Mouse (Mus musculus): ENCODE data around the gene Cldnd1.

- TF ChIP-seq CTCF (IDR thresholded peaks at IDR 0.05; ENCODE audit: borderline replicate concordance, control insufficient read depth, extremely low read depth, insufficient read depth, low read length, poor library complexity): no peak
- no peak for TF ChIP-seq POLR2A (IDR thresholded peaks at IDR 0.05; ENCODE audit: control insufficient read depth, extremely low read depth, insufficient read depth, low read length, poor library complexity)
Measured at GRCm38 (mm10) chr16:58715018-58715417, 12.7 kb upstream of the Cldnd1 start.

All from thymus, adult 2 months (tissue).